Mouse (Mus musculus): Measurements from ENCODE around the gene Tprn. TPM values are rescaled to one million over a fixed set of nuclear protein-coding genes. Genes with fewer than 3 reads are reported as not detected.
"Not testable (repeated sequence)": the region's sequence is repeated elsewhere in the genome, so short reads cannot be mapped to it uniquely, and the experiment has no call there.

The Tprn gene
- polyA plus RNA-seq, 1 experiment from 2014 or later = 15.6 TPM

DNA sequence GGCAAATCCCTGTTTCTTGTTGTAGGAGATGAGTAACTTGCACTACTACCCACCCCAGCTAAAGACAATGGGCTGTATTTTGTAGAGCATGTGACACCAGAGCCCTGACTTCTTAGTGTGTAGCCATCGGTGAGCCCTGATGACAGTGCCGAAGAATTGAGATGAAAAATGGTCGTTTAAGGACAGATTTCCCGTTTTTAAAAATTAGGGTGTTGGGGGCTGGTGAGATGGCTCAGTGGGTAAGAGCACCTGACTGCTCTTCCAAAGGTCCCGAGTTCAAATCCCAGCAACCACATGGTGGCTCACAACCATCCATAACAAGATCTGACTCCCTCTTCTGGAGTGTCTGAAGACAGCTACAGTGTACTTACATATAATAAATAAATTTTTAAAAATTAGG lies 5.2 kb upstream of the Tprn start:
- 91% methylated on average over 5 of the region's 5 CpGs for WGBS
- not testable (repeated sequence) for ATAC-seq (replicated peaks)

DNA sequence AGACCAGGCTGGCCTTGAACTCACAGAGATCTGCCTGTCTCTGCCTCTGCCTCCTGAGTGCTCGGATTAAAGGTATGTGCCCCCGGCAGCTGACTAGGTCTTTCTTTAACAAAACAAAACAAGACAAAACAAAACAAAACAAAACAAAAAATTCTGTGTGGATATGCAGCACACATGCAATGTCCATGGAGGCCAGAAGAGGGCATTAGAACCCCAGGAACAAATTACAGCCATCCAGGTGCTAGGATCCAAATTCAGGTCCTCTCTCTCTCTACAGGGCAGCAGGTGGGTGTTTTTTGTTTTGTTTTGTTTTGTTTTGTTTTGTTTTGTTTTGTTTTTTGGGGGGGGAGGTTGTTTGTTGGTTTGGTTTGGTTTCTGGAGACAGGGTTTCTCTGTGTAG lies 3.5 kb upstream of the Tprn start:
- H3K27ac ChIP-seq (replicated peaks) = no peak overlapping the region
- no peak for ATAC-seq (replicated peaks)
- 44% methylated on average over 2 of the region's 2 CpGs for WGBS
- peaks cover 8% of the 10 kb centered on the region; the same call in 1 of the 2 replicates for H3K27me3 ChIP-seq
- no peak overlapping the region for H3K9ac ChIP-seq (replicated peaks)
- H3K4me3 ChIP-seq = no peak overlapping the region
- peaks cover 39% of the 10 kb centered on the region for H3K4me1 ChIP-seq
- no peak overlapping the region for H3K4me2 ChIP-seq (replicated peaks)
- H3K36me3 ChIP-seq = no peaks in the 10 kb centered on the region
- no peaks in the 10 kb centered on the region for H3K9me3 ChIP-seq

More for the DNA sequence above, 5.2 kb upstream of the Tprn start:
- H3K9me3 ChIP-seq; H3K27ac ChIP-seq (replicated peaks); H3K9ac ChIP-seq (replicated peaks); H3K36me3 ChIP-seq; H3K27me3 ChIP-seq; H3K4me2 ChIP-seq (replicated peaks); H3K4me3 ChIP-seq: not testable (repeated sequence)
- peaks cover 29% of the 10 kb centered on the region for H3K4me1 ChIP-seq

DNA sequence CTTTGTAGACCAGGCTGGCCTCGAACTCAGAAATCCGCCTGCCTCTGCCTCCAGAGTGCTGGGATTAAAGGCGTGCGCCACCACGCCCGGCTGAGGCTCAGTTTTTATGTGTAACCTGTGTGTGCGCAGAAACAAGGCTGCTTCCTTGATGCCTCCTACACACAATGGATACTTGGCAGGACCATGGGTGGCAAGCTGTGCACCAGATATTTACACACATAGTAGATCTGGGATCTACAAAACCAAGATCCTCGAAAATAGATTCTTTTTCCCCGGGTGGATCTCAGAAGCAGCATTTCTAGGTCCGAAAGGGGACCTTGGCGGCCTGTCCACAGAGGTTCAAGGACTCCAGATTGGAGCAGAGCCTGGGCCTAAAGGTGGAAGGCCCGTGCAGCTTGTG lies 548 bp upstream of the Tprn start:
- Histone ChIP-seq H3K4me2 (replicated peaks) (peak overlapping the region; percentile 98), H3K9me3 (no peaks in the 10 kb centered on the region), H3K9ac (replicated peaks) (peak overlapping the region; percentile 47), H3K4me1 (peaks cover 50% of the 10 kb centered on the region), H3K27me3 (peaks cover 15% of the 10 kb centered on the region; the same call in 1 of the 2 replicates), H3K4me3 (peak overlapping the region; percentile 63), H3K27ac (replicated peaks) (peak overlapping the region; percentile 62), H3K36me3 (no peaks in the 10 kb centered on the region)
- 47% methylated on average over 12 of the region's 12 CpGs for whole genome bisulfite sequencing
- peak; percentile 5; the same call in 1 of the 2 replicates for ATAC-seq (replicated peaks)

DNA sequence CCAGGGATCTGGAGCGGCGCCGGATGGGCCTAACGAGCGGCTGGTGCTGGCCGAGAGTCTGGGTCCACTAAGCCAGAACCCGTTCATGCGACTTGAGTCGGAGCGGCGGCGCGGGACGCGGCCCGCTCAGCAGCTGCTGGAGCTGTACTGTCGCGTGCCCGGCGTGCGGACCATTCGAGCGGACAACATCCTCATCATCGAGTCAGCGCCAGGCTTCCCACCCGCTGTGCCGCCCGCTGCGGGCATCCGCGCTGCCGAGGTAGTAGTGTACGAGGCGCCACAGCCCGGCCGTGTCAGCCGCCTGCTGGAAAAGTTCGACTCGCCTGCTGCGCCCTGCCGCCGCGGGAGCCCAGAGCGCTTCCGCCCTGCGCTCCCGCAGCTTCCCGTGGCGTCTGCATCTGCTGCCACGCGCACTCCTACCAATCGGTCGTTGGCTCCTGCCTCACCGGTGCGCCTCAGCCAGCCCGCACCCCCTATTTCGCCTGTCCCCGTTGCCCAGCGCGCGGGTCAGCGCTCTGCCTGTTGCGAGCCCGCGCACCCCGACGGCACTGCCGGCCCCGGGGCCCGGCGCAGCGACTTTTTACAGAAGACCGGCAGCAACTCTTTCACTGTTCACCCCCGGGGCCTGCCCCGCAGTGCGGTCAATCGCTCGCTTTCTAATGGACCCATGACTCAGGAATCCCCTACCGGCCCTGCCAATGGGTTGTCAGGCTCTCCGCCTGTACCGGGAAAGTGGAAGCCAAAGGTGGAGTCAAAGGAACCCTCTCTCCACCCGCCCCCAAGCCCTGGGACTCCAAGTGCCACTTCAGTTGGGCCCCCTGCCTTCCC lies 591 bp downstream of the Tprn start:
- Histone ChIP-seq H3K4me3 (peak overlapping the region; percentile 63), H3K4me2 (replicated peaks) (peak overlapping the region; percentile 98), H3K9me3 (no peaks in the 10 kb centered on the region), H3K36me3 (no peaks in the 10 kb centered on the region), H3K4me1 (peaks cover 58% of the 10 kb centered on the region), H3K9ac (replicated peaks) (peak overlapping the region; percentile 60), H3K27ac (replicated peaks) (peak overlapping the region; percentile 62), H3K27me3 (peaks cover 15% of the 10 kb centered on the region; the same call in 1 of the 2 replicates)
- WGBS = under 1% methylated on average over 82 of the region's 82 CpGs
- no peak for ATAC-seq (replicated peaks)

DNA sequence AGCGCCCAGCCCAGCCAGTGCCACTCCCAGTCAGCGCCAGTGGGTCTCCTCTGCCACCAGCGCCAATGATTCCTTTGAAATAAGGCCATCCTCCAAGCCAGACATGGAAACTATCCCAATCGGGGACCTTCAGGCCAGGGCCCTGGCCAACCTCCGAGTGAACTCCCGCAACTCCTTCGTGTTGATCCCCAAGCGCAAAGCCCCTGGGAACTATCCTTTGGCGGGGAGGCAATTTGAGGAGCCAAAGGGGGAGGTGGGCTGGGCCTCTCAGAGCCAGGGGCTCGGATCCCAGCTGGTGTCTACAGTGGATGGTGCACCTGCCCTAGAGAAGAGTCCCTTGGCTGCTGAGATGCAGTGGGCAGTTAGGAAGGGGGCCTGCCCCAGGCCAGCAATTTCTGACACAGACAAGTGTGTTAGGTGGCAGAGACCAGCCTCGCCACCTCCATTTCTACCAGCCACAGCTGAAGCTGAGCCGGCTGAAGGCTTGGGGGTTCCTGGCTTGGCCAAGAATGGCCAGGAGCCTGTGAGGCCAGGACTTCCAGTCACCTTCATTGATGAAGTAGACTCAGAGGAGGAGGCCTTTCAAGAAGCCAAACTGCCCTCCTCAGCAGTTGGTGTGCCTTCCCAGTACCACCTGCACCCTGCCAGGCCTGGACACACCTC lies 1.3 kb downstream of the Tprn start:
- Histone ChIP-seq H3K27me3 (peaks cover 15% of the 10 kb centered on the region; the same call in 1 of the 2 replicates), H3K36me3 (no peaks in the 10 kb centered on the region), H3K4me3 (peak overlapping the region; percentile 63), H3K9me3 (no peaks in the 10 kb centered on the region), H3K4me1 (peaks cover 56% of the 10 kb centered on the region), H3K4me2 (replicated peaks) (peak overlapping the region; percentile 98), H3K9ac (replicated peaks) (peak overlapping the region; percentile 60), H3K27ac (replicated peaks) (no peak overlapping the region)
- 21% methylated on average over 12 of the region's 12 CpGs for WGBS
- no peak for ATAC-seq (replicated peaks)

DNA sequence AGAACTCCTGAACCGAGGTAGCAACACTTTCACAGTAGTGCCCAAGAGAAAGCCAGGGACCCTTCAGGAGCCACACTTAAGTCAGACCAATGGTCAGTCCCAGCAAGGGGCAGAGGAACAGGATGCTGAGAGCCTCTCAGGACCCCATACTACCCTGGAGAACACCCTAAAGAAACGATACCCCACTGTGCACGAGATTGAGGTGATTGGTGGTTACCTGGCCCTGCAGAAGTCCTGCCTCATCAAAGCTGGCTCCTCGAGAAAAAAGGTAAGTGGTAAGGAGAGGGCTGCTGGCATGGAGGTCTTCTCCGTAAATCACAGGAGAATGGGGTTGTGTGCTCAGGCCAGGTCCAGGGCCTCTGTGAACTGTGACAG lies 1.9 kb downstream of the Tprn start:
- H3K9me3 ChIP-seq = no peaks in the 10 kb centered on the region
- H3K9ac ChIP-seq (replicated peaks) = no peak overlapping the region
- H3K27ac ChIP-seq (replicated peaks) = no peak overlapping the region
- H3K4me3 ChIP-seq = peak overlapping the region; percentile 63; the same call in 1 of the 2 replicates
- WGBS = 81% methylated on average over 5 of the region's 5 CpGs
- ATAC-seq (replicated peaks) = no peak
- peak overlapping the region; percentile 98 for H3K4me2 ChIP-seq (replicated peaks)
- H3K36me3 ChIP-seq = peaks cover 4% of the 10 kb centered on the region
- peaks cover 56% of the 10 kb centered on the region for H3K4me1 ChIP-seq
- H3K27me3 ChIP-seq = peaks cover 15% of the 10 kb centered on the region; the same call in 1 of the 2 replicates

DNA sequence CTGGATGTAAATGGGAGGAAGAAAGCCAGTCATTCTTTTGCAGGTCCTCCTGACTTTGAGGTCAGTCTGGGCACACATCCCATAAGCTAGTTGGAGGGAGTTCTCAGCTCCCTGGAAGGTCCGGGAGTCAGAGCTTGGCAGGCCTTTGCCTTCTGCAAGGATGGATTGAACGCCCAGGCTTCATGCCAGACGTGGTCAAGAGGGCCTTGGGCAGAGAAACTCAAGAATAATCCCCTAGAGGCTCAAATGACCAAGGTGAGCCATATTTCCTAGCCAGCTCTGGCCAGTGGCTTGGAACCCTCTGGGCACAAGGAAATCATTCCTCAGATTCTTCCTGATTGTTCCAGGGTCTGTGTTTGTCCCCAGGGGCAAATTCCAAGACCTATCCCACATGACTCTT lies 2.4 kb downstream of the Tprn start:
- WGBS = 76% methylated on average over 3 of the region's 3 CpGs
- Histone ChIP-seq H3K4me2 (replicated peaks) (peak overlapping the region; percentile 98), H3K27me3 (peaks cover 15% of the 10 kb centered on the region; the same call in 1 of the 2 replicates), H3K9ac (replicated peaks) (peak overlapping the region; percentile 13; the same call in 1 of the 2 replicates), H3K9me3 (no peaks in the 10 kb centered on the region), H3K4me3 (no peak overlapping the region), H3K36me3 (peaks cover 10% of the 10 kb centered on the region), H3K4me1 (peaks cover 56% of the 10 kb centered on the region), H3K27ac (replicated peaks) (no peak overlapping the region)
- ATAC-seq (replicated peaks) = no peak

DNA sequence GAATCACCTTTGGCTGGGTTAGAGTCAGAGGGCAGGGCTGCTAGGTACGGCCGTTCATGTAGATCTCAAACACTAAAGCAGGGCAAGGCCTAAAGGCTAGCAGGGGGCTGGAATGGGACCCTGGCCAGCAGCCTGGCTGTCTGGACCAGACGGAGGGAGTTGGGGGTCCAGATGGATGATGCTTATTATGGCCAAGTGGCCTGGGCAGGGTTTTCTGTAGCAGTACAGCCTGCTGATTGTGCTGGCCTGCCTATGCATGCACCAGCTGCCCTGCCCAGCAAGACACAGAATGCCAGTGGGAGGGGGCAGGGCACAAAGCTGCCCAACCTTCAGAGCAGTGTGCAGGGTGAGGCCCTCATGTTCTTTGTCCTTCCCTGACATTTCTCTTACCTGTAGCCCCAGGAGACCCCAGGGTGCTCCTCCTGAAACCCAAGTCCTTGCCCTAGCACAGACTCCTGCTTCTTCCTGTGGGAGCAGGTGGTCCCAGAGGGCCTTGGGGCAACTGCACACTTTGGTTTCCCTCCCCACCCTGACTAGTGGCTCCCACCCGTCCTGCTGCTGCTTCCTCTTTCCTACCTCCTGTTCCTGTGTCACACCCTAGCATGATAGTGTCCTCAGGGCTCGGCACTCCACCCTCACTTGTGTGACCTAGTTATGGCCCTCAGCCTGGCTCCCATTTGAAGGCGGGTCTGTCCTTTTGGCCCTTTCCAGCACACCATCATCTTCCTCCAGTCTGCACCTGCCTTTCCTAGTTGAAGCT lies 3.7 kb downstream of the Tprn start:
- 0 out of 2 replicates have a peak overlapping the region, but pooled peaks have one; percentile 23 for H3K9ac ChIP-seq (replicated peaks)
- peaks cover 15% of the 10 kb centered on the region; the same call in 1 of the 2 replicates for H3K27me3 ChIP-seq
- peak overlapping the region; percentile 9; the same call in 1 of the 2 replicates for H3K27ac ChIP-seq (replicated peaks)
- peak overlapping the region; percentile 98 for H3K4me2 ChIP-seq (replicated peaks)
- peaks cover 21% of the 10 kb centered on the region for H3K36me3 ChIP-seq
- 57% methylated on average over 6 of the region's 6 CpGs for WGBS
- ATAC-seq (replicated peaks) = no peak
- peak overlapping the region; percentile 5; the same call in 1 of the 2 replicates for H3K4me3 ChIP-seq
- peaks cover 65% of the 10 kb centered on the region for H3K4me1 ChIP-seq
- no peaks in the 10 kb centered on the region for H3K9me3 ChIP-seq

DNA sequence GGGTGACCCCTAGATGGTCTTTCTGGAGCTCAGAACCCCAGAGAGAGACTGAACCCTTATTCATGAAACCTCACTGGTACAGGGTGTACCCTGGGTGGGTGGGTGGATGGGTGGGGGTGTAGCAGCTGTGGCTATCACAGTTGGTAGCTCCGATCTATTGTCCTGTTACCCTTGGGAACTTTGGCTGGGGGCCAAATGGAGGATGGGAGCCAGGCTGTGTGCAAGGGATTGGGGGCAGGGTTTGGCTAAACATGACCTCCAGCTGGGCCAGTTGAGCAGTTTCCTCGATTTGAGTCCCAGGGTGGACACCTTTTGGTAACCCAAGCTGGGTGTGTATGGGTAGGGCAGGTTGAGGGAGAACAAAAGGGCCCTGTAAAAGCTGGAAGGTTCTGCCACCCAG lies 4.3 kb downstream of the Tprn start:
- H3K36me3 ChIP-seq = peaks cover 21% of the 10 kb centered on the region
- H3K9ac ChIP-seq (replicated peaks) = peak overlapping the region; percentile 23; the same call in 1 of the 2 replicates
- H3K4me1 ChIP-seq = peaks cover 72% of the 10 kb centered on the region
- WGBS = 29% methylated on average over 2 of the region's 2 CpGs
- H3K4me3 ChIP-seq = no peak overlapping the region
- H3K27ac ChIP-seq (replicated peaks) = peak overlapping the region; percentile 9; the same call in 1 of the 2 replicates
- no peaks in the 10 kb centered on the region for H3K9me3 ChIP-seq
- no peak for ATAC-seq (replicated peaks)
- H3K4me2 ChIP-seq (replicated peaks) = peak overlapping the region; percentile 98
- peaks cover 15% of the 10 kb centered on the region; the same call in 1 of the 2 replicates for H3K27me3 ChIP-seq

DNA sequence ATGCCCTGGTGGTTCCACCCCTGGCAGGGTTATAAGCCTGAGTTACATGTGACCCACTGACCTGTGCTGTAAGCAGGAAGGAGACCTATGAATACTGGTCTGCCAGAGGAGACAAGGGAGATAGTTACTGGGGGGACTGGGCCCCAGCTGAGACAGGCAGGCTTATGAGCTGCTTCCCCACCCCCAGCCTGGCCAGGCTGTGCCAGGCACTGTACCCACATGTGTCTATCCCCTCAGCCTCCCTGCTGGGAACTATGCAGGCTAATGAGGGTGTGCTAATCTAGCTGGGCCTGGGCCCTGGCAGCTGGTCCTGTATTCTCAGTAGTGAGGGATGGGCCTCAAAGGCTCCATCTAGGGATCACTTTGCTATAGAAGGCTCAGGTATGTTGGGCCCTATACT lies 4.8 kb downstream of the Tprn start:
- H3K4me1 ChIP-seq = peaks cover 67% of the 10 kb centered on the region
- H3K4me3 ChIP-seq = no peak overlapping the region
- peak overlapping the region; percentile 98; the same call in 1 of the 2 replicates for H3K4me2 ChIP-seq (replicated peaks)
- H3K9ac ChIP-seq (replicated peaks) = peak overlapping the region; percentile 10; the same call in 1 of the 2 replicates
- ATAC-seq (replicated peaks) = no peak
- H3K27ac ChIP-seq (replicated peaks) = 0 out of 2 replicates have a peak overlapping the region, but pooled peaks have one; percentile 9
- H3K9me3 ChIP-seq = no peaks in the 10 kb centered on the region
- peaks cover 15% of the 10 kb centered on the region; the same call in 1 of the 2 replicates for H3K27me3 ChIP-seq
- peaks cover 21% of the 10 kb centered on the region for H3K36me3 ChIP-seq

DNA sequence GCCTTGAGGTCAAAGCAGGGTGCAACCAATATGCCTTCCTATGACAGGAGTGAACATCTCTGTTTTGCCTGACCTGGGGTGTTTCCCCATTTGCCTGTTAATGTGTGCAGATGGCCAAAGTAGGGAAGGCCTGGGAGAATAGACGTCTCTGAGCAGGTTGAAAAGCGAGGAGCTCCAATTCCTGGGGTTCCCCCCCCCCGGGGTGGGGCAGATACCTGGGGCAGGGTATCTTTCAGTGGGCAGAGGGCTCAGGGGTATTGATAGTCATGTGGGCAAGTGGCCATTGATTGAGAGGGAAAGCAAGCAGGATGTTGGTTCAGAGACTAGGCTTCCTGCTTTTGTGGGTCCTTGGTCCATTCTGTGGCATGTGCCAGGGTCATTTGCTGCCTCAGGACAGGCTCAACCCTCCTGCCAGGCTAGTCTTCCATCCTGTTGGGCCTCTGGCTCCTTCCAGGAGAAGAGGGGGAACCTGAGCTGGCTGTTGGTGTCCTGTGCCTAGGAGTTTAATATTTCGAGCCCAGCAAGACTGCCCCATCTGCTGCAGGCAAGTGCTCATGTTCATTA lies 5.4 kb downstream of the Tprn start:
- WGBS = 69% methylated on average over 4 of the region's 4 CpGs
- ATAC-seq (replicated peaks) = no peak
- Histone ChIP-seq H3K36me3 (peaks cover 21% of the 10 kb centered on the region), H3K9me3 (no peaks in the 10 kb centered on the region), H3K4me3 (no peak overlapping the region), H3K4me1 (peaks cover 68% of the 10 kb centered on the region), H3K9ac (replicated peaks) (no peak overlapping the region), H3K27me3 (peaks cover 15% of the 10 kb centered on the region; the same call in 1 of the 2 replicates), H3K4me2 (replicated peaks) (no peak overlapping the region), H3K27ac (replicated peaks) (no peak overlapping the region)

Measured in forebrain, embryonic 15.5 days (tissue).